Mouse (Mus musculus) right cerebral cortex, postnatal 25 days (tissue): ENCODE data around the gene Tunar.

Experiments
- DNase-seq: peaks from one replicate; pipeline ENCODE4 v3.0.0; 2022

The Tunar gene

GRCm38 (mm10) chr12:105403742-105404141, 70.1 kb downstream of the Tunar start:
- no peak for DNase-seq

- no peak for DNase-seq
These were observed 72.3 kb downstream of the Tunar start for GRCm38 (mm10) chr12:105406008-105406407.

GRCm38 (mm10) chr12:105413909-105414308, 80.2 kb downstream of the Tunar start:
- no peak for DNase-seq

DNA sequence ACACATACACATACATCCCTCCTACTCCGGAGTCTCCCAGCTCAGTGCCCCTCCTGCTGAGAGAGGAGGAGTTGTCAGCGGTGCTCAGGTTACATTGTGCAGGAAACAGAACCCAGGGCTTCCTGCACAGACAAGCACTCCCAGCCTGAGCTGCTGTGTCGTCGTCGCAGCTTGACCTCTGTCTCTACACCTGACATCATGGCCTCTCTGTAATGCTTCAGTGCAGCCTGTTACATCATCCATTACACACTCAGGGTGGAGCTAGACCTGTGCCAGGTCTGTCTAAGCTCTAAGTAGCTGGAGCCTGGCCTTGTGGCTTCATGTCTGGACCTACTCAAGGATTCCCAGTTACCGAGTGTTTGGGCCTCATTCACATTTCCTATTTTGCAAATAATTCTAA, 86.8 kb downstream of the Tunar start:
- no peak for DNase-seq

DNA sequence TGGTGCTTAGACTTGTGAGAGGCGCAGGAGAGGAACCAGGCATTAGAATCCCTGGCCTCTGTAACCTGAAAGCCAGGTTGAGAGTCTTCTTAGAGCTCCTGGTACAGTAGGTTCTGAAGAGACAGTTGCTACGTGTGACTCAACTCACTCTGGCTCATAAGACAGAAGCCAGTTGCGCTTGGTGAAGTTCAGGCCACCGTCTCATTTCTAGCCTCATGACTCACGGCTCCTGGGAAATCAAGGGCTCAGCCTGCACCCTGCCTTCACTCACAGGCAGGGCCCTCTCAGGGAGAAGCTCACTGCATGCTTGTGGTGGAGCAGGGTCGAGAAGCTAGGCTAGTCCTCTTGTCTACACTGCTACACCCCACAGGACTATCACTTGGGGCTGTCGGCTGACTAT, 92.9 kb downstream of the Tunar start:
- no peak for DNase-seq

DNA sequence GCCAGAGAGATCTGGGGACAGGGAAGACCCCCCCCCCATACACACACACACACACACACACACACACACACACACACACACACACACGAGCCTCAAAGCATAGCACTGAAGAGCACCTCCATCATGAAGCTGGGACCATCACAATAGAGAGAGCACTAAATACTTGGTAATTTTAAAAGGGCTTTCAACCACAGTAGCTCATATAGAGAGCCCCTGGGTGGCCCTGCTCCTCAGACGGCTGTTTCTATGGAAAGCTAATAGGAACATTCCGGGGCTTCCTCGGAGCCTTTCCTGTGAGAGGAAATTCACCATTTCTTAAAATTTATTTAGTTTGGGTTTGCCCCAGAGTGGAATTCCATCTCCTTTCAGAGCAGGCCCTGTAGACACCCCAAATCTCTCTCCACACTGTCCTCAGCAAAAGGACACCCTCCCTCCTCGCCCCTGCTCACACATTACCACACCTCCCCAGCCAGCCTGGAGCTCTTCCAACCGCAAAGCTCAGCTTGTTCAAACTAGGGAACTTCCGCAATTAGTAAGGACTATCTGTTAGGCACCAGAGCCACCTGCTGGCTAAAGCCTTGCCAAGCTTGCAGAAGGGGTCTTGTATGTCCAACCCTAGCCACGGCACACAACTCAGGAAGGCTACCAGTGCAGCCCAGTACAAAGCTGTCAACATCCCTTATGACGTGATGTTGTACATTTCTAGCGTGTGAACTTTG, 93.5 kb downstream of the Tunar start:
- DNase-seq = peak; percentile 70

DNA sequence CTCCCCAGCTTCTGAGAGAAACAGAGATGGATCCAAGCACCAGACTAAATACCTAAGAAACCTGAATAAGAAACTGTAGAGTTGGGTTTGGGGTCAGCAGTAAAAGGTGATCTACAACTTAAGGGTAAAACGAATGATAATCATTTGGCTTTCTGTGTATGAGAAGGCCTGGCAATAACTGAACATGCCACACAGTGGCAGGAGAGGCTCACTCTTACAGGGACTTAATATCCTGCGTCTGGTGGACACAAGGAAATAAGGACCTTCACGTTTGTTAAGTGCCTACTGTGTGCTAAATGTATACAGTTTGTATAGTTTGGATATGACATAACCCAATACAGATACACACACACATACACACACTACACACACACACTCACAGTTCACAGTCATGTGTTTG, 98.2 kb downstream of the Tunar start:
- DNase-seq = no peak

- DNase-seq = no peak
These were observed 99.1 kb downstream of the Tunar start for GRCm38 (mm10) chr12:105432807-105433206.
